Mouse (Mus musculus) ovary, postnatal 14 days (tissue): ENCODE measurements around the gene Mpp4.

Experiments
- DNase-seq: peaks from one replicate; pipeline ENCODE4 v3.0.0; 2022; ENCODE audit warnings: low spot score

Gene Mpp4

DNA sequence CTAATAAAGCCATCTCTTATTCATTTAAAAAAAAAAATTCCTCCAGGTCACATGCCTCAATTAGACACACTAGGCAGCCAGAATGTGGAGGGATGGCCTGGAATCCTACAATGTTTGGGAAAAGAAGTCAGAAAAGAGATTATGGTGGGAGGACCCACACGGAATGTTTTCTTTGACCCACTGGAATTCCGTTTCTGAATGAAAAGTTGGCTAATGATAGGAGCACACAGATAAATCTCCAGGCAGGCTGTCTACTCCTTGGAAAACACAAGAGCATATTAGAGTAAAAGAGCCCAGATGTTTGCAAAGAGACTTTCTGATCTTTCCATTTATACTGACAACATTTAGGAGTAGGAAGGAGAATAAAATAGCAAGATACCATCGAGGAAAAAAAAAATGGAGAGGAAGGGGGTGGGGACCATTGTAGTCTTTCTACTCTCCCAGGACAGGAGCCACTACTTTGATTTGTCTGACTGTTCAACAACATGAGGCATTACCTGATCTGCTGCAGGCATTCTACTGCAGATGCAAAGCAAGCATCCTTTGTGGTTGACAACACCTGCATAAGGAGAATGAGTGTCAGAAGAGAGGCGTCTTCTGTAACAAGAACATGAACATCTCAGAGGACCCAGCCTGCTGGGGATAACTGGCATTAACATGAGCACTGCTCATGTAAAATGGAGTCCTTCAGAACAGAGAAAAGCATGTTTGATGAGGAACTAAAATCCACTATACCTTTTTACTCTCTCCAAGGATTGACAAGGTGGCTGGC lies 4.7 kb upstream of the Mpp4 start:
- DNase-seq = no peak

DNA sequence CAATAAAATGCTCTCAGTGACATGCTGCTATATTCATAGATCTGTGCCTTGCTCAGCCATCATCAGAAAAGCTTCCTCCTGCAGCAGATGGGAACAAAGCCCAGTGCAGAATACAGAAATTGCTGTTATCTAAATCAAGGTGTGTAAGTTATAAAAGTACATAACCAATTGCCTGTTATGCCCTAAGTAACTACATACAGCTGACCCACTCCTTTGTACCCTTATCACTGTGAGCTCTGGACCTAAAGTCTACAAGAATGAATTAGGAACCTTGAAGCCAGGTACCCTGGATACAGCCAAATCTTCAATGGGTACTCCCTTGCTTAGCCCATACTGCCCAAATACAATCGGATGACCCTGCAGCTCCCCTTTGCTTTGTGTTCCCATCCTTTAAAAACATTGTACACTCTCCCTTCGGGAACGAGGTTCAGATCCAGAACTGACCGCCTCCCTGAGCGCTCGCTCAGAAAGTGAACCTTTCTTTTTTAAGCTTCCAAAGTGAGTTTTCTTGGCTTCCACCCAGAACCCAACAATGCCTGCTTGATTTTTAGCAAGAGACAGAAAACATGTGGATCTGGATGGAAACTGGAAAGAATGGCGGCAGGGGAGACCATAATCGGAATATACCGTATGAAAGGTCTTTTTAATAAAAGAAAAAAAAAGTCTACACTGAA lies 3.2 kb upstream of the Mpp4 start:
- DNase-seq = no peak

- no peak for DNase-seq
Measured at GRCm38 (mm10) chr1:59163918-59164317, 729 bp upstream of the Mpp4 start.

- DNase-seq = no peak
Measured at GRCm38 (mm10) chr1:59162309-59163024, 722 bp downstream of the Mpp4 start.

DNA sequence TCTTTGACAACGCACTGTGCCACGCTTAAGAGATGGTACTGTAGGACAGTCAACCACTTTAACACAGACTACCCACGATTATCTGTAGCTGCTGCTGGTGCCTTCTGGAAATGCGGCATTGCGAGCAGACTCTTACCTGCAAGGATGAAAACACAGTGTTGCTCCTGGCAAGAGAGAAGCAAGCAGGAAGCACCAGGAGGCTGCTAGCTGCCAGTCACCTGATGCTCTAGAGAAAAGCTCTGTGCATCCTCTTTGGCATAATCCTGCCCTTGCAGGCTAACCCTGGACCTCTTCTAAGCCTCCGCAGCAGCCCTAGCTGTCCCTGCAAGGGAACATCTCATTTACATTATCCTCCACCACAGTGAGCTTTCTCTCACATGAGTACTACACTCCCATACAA lies 1.8 kb downstream of the Mpp4 start:
- DNase-seq = no peak

- no peak for DNase-seq
Measured at GRCm38 (mm10) chr1:59160871-59161270, 2.3 kb downstream of the Mpp4 start.

GRCm38 (mm10) chr1:59159136-59159535 lies 4.1 kb downstream of the Mpp4 start:
- DNase-seq = no peak

DNA sequence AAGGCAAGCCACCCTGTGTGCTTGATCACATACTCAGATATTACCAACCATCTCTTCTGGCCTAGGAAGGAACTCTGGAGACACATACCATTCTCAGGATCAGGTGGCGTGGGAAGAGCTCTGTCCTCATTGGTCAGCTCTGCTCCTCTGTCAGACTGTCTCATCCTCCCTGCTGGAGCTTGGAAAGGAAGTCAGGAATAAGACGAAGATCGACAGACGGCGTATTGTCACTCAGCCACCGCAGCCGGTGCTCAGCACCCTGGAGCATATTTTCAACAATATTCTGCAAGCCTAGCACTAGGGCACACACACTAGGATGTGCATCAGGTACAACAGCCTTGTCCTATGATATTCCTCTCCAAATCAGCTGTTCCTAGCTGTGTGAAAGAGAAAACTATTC lies 4.7 kb downstream of the Mpp4 start:
- DNase-seq = no peak

- no peak for DNase-seq
Measured at GRCm38 (mm10) chr1:59157846-59158245, 5.3 kb downstream of the Mpp4 start.

- no peak for DNase-seq
Measured at GRCm38 (mm10) chr1:59152346-59152745, 10.8 kb downstream of the Mpp4 start.

DNA sequence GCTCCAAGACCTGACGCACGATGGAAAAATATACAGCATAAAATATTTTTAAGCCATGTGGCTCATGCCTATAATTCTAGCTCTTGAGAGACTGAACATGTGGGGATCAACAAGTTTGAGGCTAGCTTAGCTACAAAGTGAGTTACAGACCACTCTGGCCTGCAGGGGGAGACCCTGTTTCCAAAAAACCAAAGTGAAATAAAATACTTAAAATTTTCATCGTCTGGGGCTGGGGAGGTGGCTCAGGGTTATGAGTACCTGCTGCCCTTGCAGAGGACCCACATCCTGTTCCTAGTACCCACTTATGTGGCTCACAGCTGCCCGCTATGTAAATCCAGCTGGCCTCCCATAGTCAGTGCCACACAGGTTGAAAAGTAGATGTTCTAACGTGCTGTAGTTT lies 12.6 kb downstream of the Mpp4 start:
- DNase-seq = no peak

DNA sequence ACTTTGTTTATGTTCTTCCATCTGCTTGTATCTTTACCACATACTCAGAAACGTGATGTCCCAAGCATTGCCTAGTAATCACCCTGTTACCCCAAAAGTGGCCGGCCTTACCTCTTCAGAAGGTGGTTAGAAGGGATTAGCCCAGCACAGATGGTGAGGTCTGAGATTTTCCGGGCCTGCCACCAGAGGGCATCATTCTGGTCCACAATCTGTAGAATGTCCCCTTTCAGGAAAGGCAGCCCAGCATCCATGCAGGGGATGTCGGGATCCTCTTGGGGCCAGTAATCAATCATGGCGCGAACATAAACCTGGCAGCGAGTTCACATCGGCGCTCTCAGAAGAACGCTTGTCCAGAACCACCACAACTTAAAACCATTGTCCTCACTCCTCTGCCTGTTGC lies 18.6 kb downstream of the Mpp4 start:
- no peak for DNase-seq

- DNase-seq = peak; percentile 41
Measured at GRCm38 (mm10) chr1:59142809-59143208, 20.4 kb downstream of the Mpp4 start.

DNA sequence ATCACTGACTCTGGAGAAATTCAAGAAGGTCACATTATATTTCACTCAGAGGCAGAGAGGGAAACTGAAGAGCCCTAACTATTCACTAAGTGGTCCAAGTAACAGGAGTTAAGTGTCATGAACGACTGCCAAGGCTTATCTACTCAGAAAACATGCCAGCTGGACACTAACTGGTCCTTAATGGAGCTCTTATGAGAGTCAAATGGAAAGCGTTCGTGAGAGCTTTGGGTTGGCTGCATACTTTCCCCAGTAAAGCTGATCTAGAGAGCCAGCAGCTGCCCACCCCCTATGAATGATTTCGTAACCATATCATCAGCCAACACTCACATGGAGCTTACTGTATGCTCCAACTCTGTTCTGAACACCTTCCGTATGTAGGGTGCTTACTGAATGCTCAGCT lies 28.8 kb downstream of the Mpp4 start:
- DNase-seq = no peak

GRCm38 (mm10) chr1:59128879-59129278 lies 34.3 kb downstream of the Mpp4 start:
- DNase-seq = no peak

- DNase-seq = no peak
Measured at GRCm38 (mm10) chr1:59125558-59125957, 37.6 kb downstream of the Mpp4 start.

DNA sequence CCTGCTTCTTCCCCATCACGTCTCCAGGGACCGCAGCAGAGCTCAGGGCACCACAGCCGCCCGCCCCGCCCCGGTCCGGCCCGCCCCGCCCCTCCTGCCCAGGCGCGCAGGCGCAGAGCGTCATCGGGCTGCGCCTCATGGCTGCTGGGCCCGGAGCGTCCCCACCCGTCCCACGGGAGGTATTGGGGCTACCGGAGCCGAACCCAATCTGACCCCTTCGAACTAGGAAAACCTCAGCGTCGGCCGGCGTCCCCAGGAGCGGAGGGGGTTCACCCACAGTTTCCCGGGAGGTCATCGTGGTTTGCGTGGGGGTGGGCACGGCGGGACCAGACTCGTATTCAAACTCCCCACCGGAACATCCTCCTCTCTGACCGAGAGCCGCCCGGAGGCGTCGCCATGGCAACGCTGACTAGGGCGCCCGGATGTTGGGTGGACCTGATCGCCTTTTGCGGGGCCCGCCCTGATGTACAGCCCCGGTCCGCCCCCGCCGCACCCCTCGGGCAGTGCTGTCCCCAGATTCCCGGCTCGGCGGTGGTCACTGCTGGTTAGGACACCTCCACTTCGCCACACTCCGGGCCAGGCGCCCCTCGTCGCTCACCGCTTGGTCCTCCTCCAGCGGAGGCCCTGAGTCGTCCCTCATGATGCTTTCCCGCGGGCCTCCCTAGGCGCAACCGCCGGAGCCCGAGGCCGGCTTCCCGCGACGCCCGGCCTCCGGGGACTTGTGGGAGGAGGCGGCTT lies 43.3 kb downstream of the Mpp4 start, which contains the start of gene Tmem237:
Gene Tmem237, minus strand, starts transcription at position 689 of the 738 bp plus-strand sequence.
- DNase-seq = peak; percentile 87

- DNase-seq = no peak
Measured at GRCm38 (mm10) chr1:59110524-59110923, 52.7 kb downstream of the Mpp4 start.

DNA sequence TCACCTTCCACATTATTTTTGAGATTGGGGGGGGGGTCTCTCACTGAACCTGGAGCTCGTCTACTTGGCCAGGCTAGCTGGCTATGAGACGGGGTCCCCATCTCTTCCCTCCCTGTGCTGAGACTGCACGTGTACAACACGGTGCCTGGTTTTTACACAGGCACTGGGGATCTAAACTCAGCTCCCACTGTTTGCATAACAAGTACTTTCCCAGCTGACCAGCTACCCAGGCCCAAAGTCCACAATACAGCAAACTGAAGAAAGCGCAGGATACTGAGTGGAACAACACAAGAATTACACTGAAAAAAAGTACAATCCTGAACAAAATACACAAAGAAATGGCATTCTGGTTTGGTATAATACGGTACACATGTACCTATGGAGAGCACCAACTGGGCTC lies 61.1 kb downstream of the Mpp4 start:
- DNase-seq = no peak

- DNase-seq = no peak
Measured at GRCm38 (mm10) chr1:59101020-59101419, 62.2 kb downstream of the Mpp4 start.

GRCm38 (mm10) chr1:59094705-59095104 lies 68.5 kb downstream of the Mpp4 start, which contains the start of gene C2cd6:
TSS of gene C2cd6 (minus strand) at chr1:59094900.
- DNase-seq = no peak
